Mouse (Mus musculus) natural killer cell, adult 2 months (primary cell): ENCODE results near the gene Dmwd.
"Not testable (repeated sequence)": the region's sequence is repeated elsewhere in the genome, so short reads cannot be mapped to it uniquely, and the experiment has no call there.

Experiments used
- DNase-seq, 2 experiments: peaks; one replicate each; pipeline ENCODE4 v3.0.0; 2022; ENCODE audit warnings: low spot score in 2 of 2

Gene Dmwd

GRCm38 (mm10) chr7:19071024-19071423 lies 5.0 kb upstream of the Dmwd start:
- DNase-seq, result not testable (repeated sequence)

DNA sequence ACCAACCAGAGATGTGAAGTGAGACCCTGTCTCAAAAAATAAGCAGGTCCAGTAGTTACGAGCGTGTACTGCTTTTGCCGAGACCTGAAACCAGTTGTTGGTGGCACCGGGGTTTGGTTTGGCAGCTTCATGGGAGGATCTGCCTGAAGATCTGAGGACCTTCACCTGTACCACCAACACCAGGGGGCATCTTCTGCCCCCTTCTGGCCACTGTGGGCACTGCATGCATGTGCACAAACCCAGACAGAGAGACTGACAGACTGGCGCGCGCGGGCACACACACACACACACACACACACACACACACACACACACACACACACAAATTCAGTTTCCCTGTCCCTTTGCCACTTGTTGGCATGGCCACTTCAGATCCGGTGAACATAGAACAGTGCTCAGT lies 2.5 kb upstream of the Dmwd start:
- peak in 1 of 2 experiments; percentile 40 for DNase-seq

GRCm38 (mm10) chr7:19074494-19074893 lies 1.5 kb upstream of the Dmwd start:
- no peak for DNase-seq

DNA sequence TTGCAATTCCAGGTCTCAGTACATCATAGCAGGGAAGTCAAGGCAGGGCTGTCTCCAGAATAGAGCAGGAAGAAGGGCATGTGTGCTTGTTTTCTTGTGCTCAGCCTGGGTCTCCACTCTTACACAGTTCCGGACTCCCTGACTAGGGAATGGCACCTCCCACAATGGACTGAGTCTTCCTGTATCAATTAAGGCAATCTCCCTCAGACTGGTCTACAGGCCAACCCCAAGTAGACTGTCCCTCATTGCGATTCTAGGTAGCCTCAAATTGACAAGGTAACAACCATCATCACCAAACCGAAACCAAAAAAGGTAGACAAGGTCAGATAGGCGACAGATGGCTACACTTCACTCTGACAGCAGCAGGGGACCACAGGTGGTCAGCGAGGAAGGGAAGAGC lies 796 bp upstream of the Dmwd start:
- no peak for DNase-seq

- no peak for DNase-seq
Observed at GRCm38 (mm10) chr7:19076586-19076991, 562 bp downstream of the Dmwd start.

DNA sequence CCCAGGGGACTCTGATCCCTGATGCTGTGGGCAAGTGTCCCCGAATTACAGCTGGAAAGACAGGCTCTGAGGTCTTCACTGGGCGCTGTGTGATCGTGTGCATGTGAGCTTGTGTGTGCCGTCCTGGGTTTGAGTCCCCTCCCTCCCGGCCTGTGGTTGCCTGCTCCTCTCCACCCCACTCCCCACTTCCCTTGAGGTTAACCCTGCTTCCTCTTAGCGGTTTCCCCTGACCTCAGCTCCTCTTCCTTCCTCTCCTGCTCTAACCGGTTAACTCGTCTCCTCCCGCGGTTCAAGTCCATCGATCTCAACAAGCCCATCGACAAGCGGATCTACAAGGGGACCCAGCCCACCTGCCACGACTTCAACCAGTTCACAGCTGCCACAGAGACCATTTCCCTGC lies 1.7 kb downstream of the Dmwd start:
- DNase-seq, result peak; percentile 80 to 84

DNA sequence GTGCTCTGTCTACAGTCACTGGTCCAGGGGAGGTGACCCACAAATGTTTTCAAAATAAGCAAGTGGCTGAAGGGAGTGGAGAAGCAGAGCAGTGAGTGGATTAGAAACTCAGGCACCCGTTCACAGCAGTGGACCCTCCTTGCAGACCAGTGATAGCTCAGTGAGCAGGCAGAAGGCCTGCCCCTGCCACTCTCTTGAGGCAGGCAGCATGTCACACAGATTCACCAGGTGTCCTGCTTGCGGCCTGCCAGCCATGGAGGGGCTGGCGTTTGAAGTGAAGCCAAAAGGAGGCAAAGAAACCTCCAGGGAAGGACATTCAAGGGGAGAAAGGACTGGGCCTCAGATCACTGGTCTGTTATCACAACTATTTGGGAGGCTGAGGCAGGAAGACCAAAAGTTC lies 2.7 kb downstream of the Dmwd start:
- DNase-seq, result no peak

GRCm38 (mm10) chr7:19080451-19080950 lies 4.5 kb downstream of the Dmwd start:
- no peak for DNase-seq

GRCm38 (mm10) chr7:19082171-19082570 lies 6.1 kb downstream of the Dmwd start:
- DNase-seq, result no peak

DNA sequence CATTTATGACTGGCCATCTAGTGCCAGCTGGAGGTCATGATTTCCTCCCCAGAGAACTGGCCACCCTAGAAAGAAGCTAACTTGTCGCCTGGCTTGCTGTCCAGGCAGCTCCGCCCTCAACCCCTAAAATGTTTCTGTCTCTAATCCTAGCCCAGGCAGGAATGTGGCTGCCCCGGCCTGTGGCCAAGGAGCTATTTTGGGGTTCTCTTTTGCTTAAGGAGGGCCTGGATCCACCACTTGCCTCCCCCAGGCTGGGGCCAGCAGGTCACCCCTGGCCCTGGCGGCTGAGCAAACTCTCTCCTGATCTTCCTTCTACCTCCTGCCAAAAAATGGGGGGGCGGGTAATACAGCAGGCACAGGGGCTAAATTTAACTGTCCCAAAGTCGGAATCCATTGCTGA lies 7.1 kb downstream of the Dmwd start:
- no peak for DNase-seq

DNA sequence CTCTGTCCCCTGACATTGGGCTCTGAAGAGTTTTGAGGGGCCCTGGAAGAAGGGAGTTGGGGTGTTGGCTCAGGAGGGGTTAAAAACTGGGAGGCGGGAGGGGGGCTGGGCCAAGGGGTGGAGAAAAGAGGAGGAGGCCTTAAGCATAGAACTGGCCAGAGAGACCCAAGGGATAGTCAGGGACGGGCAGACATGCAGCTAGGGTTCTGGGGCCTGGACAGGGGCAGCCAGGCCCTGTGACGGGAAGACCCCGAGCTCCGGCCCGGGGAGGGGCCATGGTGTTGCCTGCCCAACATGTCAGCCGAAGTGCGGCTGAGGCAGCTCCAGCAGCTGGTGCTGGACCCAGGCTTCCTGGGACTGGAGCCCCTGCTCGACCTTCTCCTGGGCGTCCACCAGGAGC lies 7.7 kb downstream of the Dmwd start, which contains the start of gene Dmpk:
Gene Dmpk, plus strand, starts transcription at position 149 of the 400 bp plus-strand sequence.
- no peak for DNase-seq

- DNase-seq, result peak in 1 of 2 experiments; percentile 82
Observed at GRCm38 (mm10) chr7:19084277-19084771, 8.3 kb downstream of the Dmwd start.

DNA sequence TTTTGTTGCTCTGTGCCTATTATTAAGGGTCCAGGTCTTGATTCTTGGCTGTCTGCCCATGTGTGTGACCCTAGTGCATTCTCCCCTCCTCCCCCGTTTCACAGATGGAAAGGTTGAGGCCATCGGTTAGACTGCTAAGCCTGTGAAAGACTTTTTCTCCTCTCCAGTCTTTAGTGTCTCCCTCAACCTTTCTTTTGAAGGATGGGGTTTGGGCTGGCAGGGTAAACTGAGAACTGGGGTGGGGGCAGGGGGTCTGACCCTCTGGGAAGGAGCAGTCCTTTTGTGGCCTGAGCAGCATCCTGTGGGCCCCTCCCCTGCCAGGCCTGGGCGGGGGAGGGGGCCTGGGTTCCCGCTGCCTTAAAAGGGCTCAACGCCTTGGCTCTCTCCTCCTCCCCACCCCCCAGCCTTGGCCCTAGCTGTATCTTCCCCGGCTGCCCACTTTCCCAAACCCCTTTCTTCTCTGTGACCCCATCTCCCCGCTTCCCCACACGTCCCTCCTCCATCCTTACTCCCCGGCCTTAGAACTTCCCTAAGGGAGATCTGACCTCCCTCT lies 9.0 kb downstream of the Dmwd start:
- DNase-seq, result no peak

- no peak for DNase-seq
Observed at GRCm38 (mm10) chr7:19085495-19085894, 9.5 kb downstream of the Dmwd start.

- DNase-seq, result peak in 1 of 2 experiments; percentile 75
Observed at GRCm38 (mm10) chr7:19086042-19086441, 10.0 kb downstream of the Dmwd start.

- no peak for DNase-seq
Observed at GRCm38 (mm10) chr7:19086760-19087159, 10.7 kb downstream of the Dmwd start.

DNA sequence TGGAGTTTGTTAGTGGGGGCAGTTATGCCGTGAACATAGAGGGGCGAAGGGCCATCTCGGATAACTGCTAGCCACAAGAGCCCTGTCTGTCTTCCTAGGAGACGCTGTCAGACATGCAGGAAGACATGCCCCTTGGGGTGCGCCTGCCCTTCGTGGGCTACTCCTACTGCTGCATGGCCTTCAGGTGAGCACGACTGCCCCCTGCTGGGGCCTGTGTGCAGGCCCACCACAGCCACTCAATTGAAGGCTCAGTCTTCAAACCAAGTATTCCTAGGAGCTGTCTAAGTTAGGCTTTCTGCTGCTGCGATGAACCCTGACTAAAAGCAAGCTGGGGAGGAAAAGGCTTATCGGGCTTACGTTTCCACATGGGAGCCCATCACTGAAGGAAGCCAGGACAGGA lies 12.8 kb downstream of the Dmwd start:
- peak; percentile 43 to 71 for DNase-seq

DNA sequence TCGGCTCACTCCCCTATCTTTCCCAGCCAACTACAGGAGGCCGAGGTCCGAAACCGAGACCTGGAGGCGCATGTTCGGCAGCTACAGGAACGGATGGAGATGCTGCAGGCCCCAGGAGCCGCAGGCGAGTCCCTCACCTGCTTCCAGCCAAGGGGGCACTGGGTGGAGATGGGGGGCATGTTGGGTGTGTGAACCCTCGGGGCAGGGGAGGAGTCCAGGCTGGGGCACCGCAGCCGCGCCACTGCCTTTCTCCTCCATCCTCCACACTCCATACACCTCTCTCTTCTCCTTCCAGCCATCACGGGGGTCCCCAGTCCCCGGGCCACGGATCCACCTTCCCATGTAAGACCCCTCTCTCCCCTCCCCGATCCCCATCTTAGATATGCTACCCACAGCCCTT lies 15.9 kb downstream of the Dmwd start:
- no peak for DNase-seq

GRCm38 (mm10) chr7:19092381-19093173 lies 16.6 kb downstream of the Dmwd start:
- no peak for DNase-seq

DNA sequence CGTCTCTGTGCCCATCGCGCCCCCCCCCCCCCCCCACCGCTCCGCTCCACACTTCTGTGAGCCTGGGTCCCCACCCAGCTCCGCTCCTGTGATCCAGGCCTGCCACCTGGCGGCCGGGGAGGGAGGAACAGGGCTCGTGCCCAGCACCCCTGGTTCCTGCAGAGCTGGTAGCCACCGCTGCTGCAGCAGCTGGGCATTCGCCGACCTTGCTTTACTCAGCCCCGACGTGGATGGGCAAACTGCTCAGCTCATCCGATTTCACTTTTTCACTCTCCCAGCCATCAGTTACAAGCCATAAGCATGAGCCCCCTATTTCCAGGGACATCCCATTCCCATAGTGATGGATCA lies 17.1 kb downstream of the Dmwd start:
- peak; percentile 77 to 87 for DNase-seq

DNA sequence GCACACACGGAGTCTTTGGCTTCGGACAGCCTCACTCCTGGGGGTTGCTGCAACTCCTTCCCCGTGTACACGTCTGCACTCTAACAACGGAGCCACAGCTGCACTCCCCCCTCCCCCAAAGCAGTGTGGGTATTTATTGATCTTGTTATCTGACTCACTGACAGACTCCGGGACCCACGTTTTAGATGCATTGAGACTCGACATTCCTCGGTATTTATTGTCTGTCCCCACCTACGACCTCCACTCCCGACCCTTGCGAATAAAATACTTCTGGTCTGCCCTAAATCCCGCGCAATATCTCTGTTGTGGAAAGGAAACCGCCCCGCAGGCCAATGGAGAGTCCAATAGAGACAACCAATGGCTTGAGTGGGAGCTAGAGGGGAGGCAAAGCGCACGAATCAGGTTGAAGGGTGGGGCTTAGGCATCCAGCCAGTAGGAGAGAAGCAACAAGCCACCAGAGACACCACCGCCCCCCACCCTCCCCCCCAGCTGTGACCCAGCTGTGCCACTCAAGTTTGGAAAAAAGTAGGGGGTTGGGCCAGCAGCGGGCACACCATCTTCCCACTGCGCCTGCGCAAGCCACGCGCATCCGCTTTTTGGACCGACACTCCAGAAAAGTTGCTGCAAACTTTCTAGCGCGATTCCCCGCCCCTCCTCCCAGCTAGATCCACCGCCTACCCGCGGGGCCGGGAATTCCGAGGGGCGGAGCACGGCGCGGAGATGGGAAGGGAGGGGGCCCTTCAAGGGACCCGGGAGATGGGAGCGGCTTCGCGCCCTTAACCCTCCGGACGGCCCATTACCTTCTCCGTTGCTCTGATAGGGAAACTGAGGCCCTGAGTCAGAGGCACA lies 17.7 kb downstream of the Dmwd start:
- peak; percentile 65 to 79 for DNase-seq

DNA sequence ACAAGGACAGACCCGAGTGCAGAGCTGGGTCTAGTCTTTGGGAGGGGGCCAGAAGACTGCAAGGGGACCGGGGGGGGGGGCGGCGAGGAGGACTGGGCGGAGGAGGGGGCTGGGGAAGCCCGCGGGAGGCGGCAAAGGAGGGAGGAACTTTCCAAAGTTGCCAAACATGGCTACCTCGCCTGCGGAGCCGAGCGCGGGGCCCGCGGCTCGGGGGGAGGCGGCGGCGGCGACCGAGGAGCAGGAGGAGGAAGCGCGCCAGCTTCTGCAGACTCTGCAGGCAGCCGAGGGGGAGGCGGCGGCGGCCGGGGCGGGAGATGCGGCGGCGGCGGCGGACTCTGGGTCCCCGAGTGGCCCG lies 18.4 kb downstream of the Dmwd start, which contains the start of gene Six5:
Gene Six5, plus strand, starts transcription at position 124 of the 355 bp plus-strand sequence.
- DNase-seq, result no peak
